ENCODE assay signal across 1 mouse cellular context in genomic region chr6:115601715-115602523, GRCm38 (mm10).
TF ChIP-seq lines count a peak whose summit lies in the region.

Gene Mkrn2 (plus strand): TSS chr6:115601902.

TF ChIP-seq in CH12.LX, 34 proteins besides CTCF, POLR2A, EP300 and RAD21 (continued from another document):
- peak; percentile 81 for TF ChIP-seq SIN3A (IDR thresholded peaks at IDR 0.05; ENCODE audit: low read length)
- TF ChIP-seq BHLHE40 (IDR thresholded peaks at IDR 0.05; ENCODE audit: low read depth, low read length), result no peak
- peak; percentile 88 for TF ChIP-seq HCFC1 (IDR thresholded peaks at IDR 0.05; ENCODE audit: low read depth, low read length)
- no peak for TF ChIP-seq MXI1 (IDR thresholded peaks at IDR 0.05; ENCODE audit: low read depth, low read length)
- TF ChIP-seq ETS1 (conservative IDR thresholded peaks at IDR 0.05; ENCODE audit: low read depth, low read length), result 0 out of 2 replicates have a peak, but pooled peaks have one; percentile 10
- TF ChIP-seq IRF4 (IDR thresholded peaks at IDR 0.05; ENCODE audit: low read depth, low read length), result peak; percentile 66
- no peak for TF ChIP-seq PAX5 (IDR thresholded peaks at IDR 0.05; ENCODE audit: low read length)
- peak; percentile 55; the same call in 1 of the 2 replicates for TF ChIP-seq CHD2 (IDR thresholded peaks at IDR 0.05; ENCODE audit: low read length)
- peak; percentile 73 for TF ChIP-seq MEF2A (IDR thresholded peaks at IDR 0.05; ENCODE audit: borderline replicate concordance, low read depth, low read length)
- TF ChIP-seq TBP (conservative IDR thresholded peaks at IDR 0.05; ENCODE audit: low read depth, low read length), result 0 out of 2 replicates have a peak, but pooled peaks have one; percentile 38
- TF ChIP-seq NELFE (IDR thresholded peaks at IDR 0.05; ENCODE audit: low read depth, low read length), result peak; percentile 66
- TF ChIP-seq ZMIZ1 (IDR thresholded peaks at IDR 0.05; ENCODE audit: low read depth, low read length), result peak; percentile 72
- no peak for TF ChIP-seq MYC (IDR thresholded peaks at IDR 0.05; ENCODE audit: low read depth, low read length)
- TF ChIP-seq MAZ (IDR thresholded peaks at IDR 0.05; ENCODE audit: low read depth, low read length), result no peak
- peak; percentile 72 for TF ChIP-seq ELF1 (IDR thresholded peaks at IDR 0.05; ENCODE audit: low read depth, low read length)
